ENCODE assay signal across 8 mouse cellular contexts in genomic region chr13:80886664-80887210, GRCm38 (mm10). TPM values are rescaled to one million over a fixed set of nuclear protein-coding genes. Genes with fewer than 3 reads are reported as not detected.
DNase-seq lines count a peak whose midpoint lies in the region; ATAC-seq lines count a peak whose summit lies in the region.

No protein-coding gene starts in this region.

- no peak for ATAC-seq in erythroblast, adult 5-6 weeks (replicated peaks; ENCODE audit: low FRiP score, poor library complexity, severe bottlenecking)
- ATAC-seq in liver, embryonic 13.5 days (ENCODE audit: low read depth) = no peak

- H3K27me3 ChIP-seq in erythroblast, embryonic 14.5 days (ENCODE audit: control insufficient read depth) = no peaks in the 10 kb centered on the region
- no peaks in the 10 kb centered on the region for H3K27me3 ChIP-seq in forebrain, embryonic 10.5 days (ENCODE audit: poor library complexity, severe bottlenecking)
- H3K27me3 ChIP-seq in liver, embryonic 13.5 days = no peaks in the 10 kb centered on the region

- H3K27ac ChIP-seq in forebrain, embryonic 10.5 days = peak overlapping the region; percentile 100
- peak overlapping the region; percentile 100 for H3K27ac ChIP-seq in liver, embryonic 13.5 days

- H3K9ac ChIP-seq in liver, embryonic 13.5 days = peak overlapping the region; percentile 100

- peak overlapping the region; percentile 77 for H3K4me2 ChIP-seq in liver, embryonic 13.5 days

- H3K4me1 ChIP-seq in erythroblast, embryonic 14.5 days (ENCODE audit: control insufficient read depth) = peaks cover 17% of the 10 kb centered on the region
- peaks cover 14% of the 10 kb centered on the region for H3K4me1 ChIP-seq in forebrain, embryonic 10.5 days
- H3K4me1 ChIP-seq in liver, embryonic 13.5 days (replicated peaks) = peaks cover 8% of the 10 kb centered on the region; the same call in 1 of the 2 replicates

- no peaks in the 10 kb centered on the region for H3K9me3 ChIP-seq in erythroblast, embryonic 14.5 days (ENCODE audit: control insufficient read depth, low read length)
- H3K9me3 ChIP-seq in forebrain, embryonic 10.5 days = no peaks in the 10 kb centered on the region
- H3K9me3 ChIP-seq in liver, embryonic 13.5 days (replicated peaks) = no peaks in the 10 kb centered on the region

- H3K36me3 ChIP-seq in erythroblast, embryonic 14.5 days (ENCODE audit: control insufficient read depth) = peaks cover 47% of the 10 kb centered on the region
- H3K36me3 ChIP-seq in forebrain, embryonic 10.5 days (replicated peaks) = peaks cover 43% of the 10 kb centered on the region
- H3K36me3 ChIP-seq in liver, embryonic 13.5 days = peaks cover 30% of the 10 kb centered on the region

- WGBS in forebrain, embryonic 10.5 days = 24% methylated on average over 6 of the region's 6 CpGs
- 11% methylated on average over 6 of the region's 6 CpGs for WGBS in liver, embryonic 13.5 days (ENCODE audit: insufficient replicate concordance)

- DNase-seq in 416B (ENCODE audit: low read depth) = peak; percentile 50
- DNase-seq in forebrain, embryonic 10.5 days (ENCODE audit: extremely low spot score, low spot score) = no peak
- no peak for DNase-seq in liver, embryonic 13.5 days
- no peak for DNase-seq in right cerebral cortex, postnatal 36 days (ENCODE audit: low spot score in 2 of 2)
- no peak for DNase-seq in left cerebral cortex, adult 18-20 months (ENCODE audit: low spot score in 2 of 2)
- no peak for DNase-seq in left cerebral cortex, adult 9 months (ENCODE audit: low spot score in 2 of 2)

- peak overlapping the region; percentile 94 for H3K4me3 ChIP-seq in erythroblast, embryonic 14.5 days (replicated peaks)
- peak overlapping the region; percentile 81 for H3K4me3 ChIP-seq in forebrain, embryonic 10.5 days
- H3K4me3 ChIP-seq in liver, embryonic 13.5 days (replicated peaks) = peak overlapping the region; percentile 86

RNA-seq across cellular contexts. Expression of gene Arrdc3, which starts 3.6 kb away (rescaled TPM):
- polyA plus RNA-seq in erythroblast, embryonic 14.5 days (2012) = 0.37 and 0.54 TPM in 2 replicates
- total RNA-seq in erythroblast, adult 5-6 weeks (2015; ENCODE audit: low replicate concordance) = 111 and 115 TPM in 2 replicates
- total RNA-seq in erythroblast, adult 5-6 weeks (2017; ENCODE audit: low replicate concordance) = 177 and 199 TPM in 2 replicates
- polyA plus RNA-seq in forebrain, embryonic 10.5 days (2016; fragmentation: Nextera tagmentation; extraction: Ambion mirVana) = 45.0 and 48.8 TPM in 2 replicates
- polyA plus RNA-seq in liver, embryonic 13.5 days (2015; fragmentation: Nextera tagmentation; extraction: Ambion mirVana) = 12.2 and 15.2 TPM in 2 replicates
- total RNA-seq in left cerebral cortex, adult 18-20 months (2021) = 10 to 100 TPM; 37.3 to 40.1 TPM
